Mouse (Mus musculus) megakaryocyte-erythroid progenitor cell, adult 5 weeks (primary cell): ENCODE results near the gene Trpc1. TPM values are rescaled to one million over a fixed set of nuclear protein-coding genes. Genes with fewer than 3 reads are reported as not detected.

Experiments
- polyA plus RNA-seq: library from polyadenylated mRNA; stranded (reverse); fragments of >175 nt; gene quantifications from 2 replicates; pipeline ENCODE4 v1.2.3, GENCODE M21; 2012

The Trpc1 gene
- 0.08 and 0.28 TPM in 2 replicates for polyA plus RNA-seq

GRCm38 (mm10) chr9:95750037-95750511 is at the start of gene Trpc1:
Gene Trpc1, minus strand, starts transcription at chr9:95750375.

Other genes starting within 250 kb of the Trpc1 start
- 7.9 and 10.1 TPM in 2 replicates for gene U2surp, start 238.4 kb downstream of the Trpc1 start, polyA plus RNA-seq
- gene Paqr9, start 190.7 kb downstream of the Trpc1 start, polyA plus RNA-seq = 3.0 and 3.5 TPM in 2 replicates
- gene Pcolce2, start 112.8 kb downstream of the Trpc1 start, polyA plus RNA-seq = not detected in 2 replicates
- 0.15 and 0.16 TPM in 2 replicates for gene Pls1, start 94.9 kb upstream of the Trpc1 start, polyA plus RNA-seq
- 2.3 and 3.5 TPM in 2 replicates for gene Atr, start 107.2 kb upstream of the Trpc1 start, polyA plus RNA-seq
- 5.2 and 7.8 TPM in 2 replicates for gene Xrn1, start 204.4 kb upstream of the Trpc1 start, polyA plus RNA-seq